9 mouse cellular contexts compared by ENCODE assay signal in the genomic region with DNA sequence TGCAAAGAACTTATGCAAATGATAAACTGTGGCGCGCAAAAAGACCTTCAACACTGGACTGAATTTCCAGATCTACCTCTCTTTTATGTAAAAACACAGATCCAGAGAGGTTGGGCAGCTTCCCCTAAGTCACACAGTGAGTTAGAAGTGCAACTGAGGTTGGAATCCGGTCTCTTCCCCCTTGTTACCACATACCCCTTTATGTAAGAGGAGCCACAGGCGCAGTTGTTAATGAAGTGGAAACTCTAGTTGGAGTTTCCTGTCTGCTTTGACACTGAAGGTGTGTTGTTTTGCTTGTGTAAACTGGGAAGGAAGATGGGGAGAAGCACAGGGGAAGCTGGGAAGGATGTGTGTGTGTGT. TPM values are rescaled to one million over a fixed set of nuclear protein-coding genes. Genes with fewer than 3 reads are reported as not detected.
DNase-seq lines count a peak whose midpoint lies in the region; ATAC-seq and TF ChIP-seq lines count a peak whose summit lies in the region.
"Had no signal": no experiment of that assay in that cellular context is flagged by ENCODE, and none has a peak within 500 bp of the region (broad histone marks: within the 10 kb centered on the region; RNA-seq: fewer than 3 reads in every experiment).

No protein-coding gene starts in this region.

- peak overlapping the region; percentile 64 for H3K27ac ChIP-seq in embryonic fibroblast, embryonic 13.5 days (ENCODE audit: insufficient read depth, low read length)
- H3K27ac ChIP-seq in limb, embryonic 14.5 days (replicated peaks; ENCODE audit: low read depth, low read length), result peak overlapping the region; percentile 81; the same call in 1 of the 2 replicates
- no peak overlapping the region for H3K27ac ChIP-seq in neural tube, embryonic 12.5 days

- no peaks in the 10 kb centered on the region for H3K36me3 ChIP-seq in limb, embryonic 14.5 days (ENCODE audit: control insufficient read depth, insufficient read depth, low read length)
- no peaks in the 10 kb centered on the region for H3K36me3 ChIP-seq in neural tube, embryonic 12.5 days

- peak overlapping the region; percentile 85 for H3K4me2 ChIP-seq in limb, embryonic 14.5 days (replicated peaks; ENCODE audit: low read depth, low read length, severe bottlenecking)
- H3K4me2 ChIP-seq in neural tube, embryonic 12.5 days (replicated peaks), result peak overlapping the region; percentile 100

- ATAC-seq in limb, embryonic 14.5 days (ENCODE audit: low FRiP score, low read depth), result no peak
- no peak for ATAC-seq in neural tube, embryonic 12.5 days (ENCODE audit: low FRiP score, low read depth)

- TF ChIP-seq CTCF in embryonic fibroblast, embryonic 13.5 days (IDR thresholded peaks at IDR 0.05; ENCODE audit: borderline replicate concordance, insufficient read depth, low read length), result no peak

- H3K9me3 ChIP-seq in limb, embryonic 14.5 days (ENCODE audit: control insufficient read depth, low read length), result no peaks in the 10 kb centered on the region
- H3K9me3 ChIP-seq in neural tube, embryonic 12.5 days, result no peaks in the 10 kb centered on the region

- peaks cover 4% of the 10 kb centered on the region; the same call in 1 of the 2 replicates for H3K4me1 ChIP-seq in embryonic fibroblast, embryonic 13.5 days (ENCODE audit: control insufficient read depth, insufficient read depth, low read length)
- H3K4me1 ChIP-seq in limb, embryonic 14.5 days (ENCODE audit: control insufficient read depth, insufficient read depth, low read length), result peaks cover 16% of the 10 kb centered on the region
- peaks cover 16% of the 10 kb centered on the region for H3K4me1 ChIP-seq in neural tube, embryonic 12.5 days

- DNase-seq in embryo, embryonic 10 days (ENCODE audit: low spot score), result peak; percentile 25
- DNase-seq in embryo, embryonic 9.5 days (ENCODE audit: extremely low spot score), result no peak
- DNase-seq in 416B (ENCODE audit: low read depth) (peak; percentile 83), MN1 (ENCODE audit: low spot score) (no peak), adipocyte (ENCODE audit: low spot score) (no peak)
- DNase-seq in limb, embryonic 14.5 days (ENCODE audit: low spot score), result no peak

- 6% methylated on average over 4 of the region's 4 CpGs for WGBS in limb, embryonic 14.5 days
- 3% methylated on average over 4 of the region's 4 CpGs for WGBS in neural tube, embryonic 12.5 days

- no peaks in the 10 kb centered on the region for H3K27me3 ChIP-seq in limb, embryonic 14.5 days (ENCODE audit: control insufficient read depth, insufficient read depth, low read length)
- peaks cover 17% of the 10 kb centered on the region for H3K27me3 ChIP-seq in neural tube, embryonic 12.5 days (replicated peaks)
- H3K27me3 ChIP-seq: Patski had no signal

- H3K4me3 ChIP-seq in embryonic fibroblast, embryonic 13.5 days (ENCODE audit: insufficient read depth, low read length), result peak overlapping the region; percentile 84
- peak overlapping the region; percentile 88 for H3K4me3 ChIP-seq in limb, embryonic 14.5 days (replicated peaks; ENCODE audit: low read length)
- H3K4me3 ChIP-seq in neural tube, embryonic 12.5 days, result peak overlapping the region; percentile 92

- peak overlapping the region; percentile 79 for H3K9ac ChIP-seq in limb, embryonic 14.5 days (ENCODE audit: low read depth, low read length, severe bottlenecking)
- peak overlapping the region; percentile 66 for H3K9ac ChIP-seq in neural tube, embryonic 12.5 days

- no peak for TF ChIP-seq POLR2A in embryonic fibroblast, embryonic 13.5 days (IDR thresholded peaks at IDR 0.05; ENCODE audit: low read depth, low read length)
- TF ChIP-seq POLR2A in limb, embryonic 14.5 days (IDR thresholded peaks at IDR 0.05; ENCODE audit: borderline replicate concordance, extremely low read depth, insufficient read depth, insufficient read length), result no peak

RNA-seq across cellular contexts. Expression of a gene that starts 1.2 kb away (rescaled TPM):
- polyA plus RNA-seq in embryonic fibroblast, embryonic 13.5 days (2011; ENCODE audit: insufficient read length, low read depth, missing spikeins), result 29.8 and 39.5 TPM in 2 replicates
- polyA plus RNA-seq in limb, embryonic 14.5 days (2012; rRNA removed), result 38.9 and 50.1 TPM in 2 replicates
- 19.4 and 19.7 TPM in 2 replicates for polyA plus RNA-seq in limb, embryonic 14.5 days (2014; fragmentation: Nextera tagmentation; extraction: Ambion mirVana)
- polyA plus RNA-seq in neural tube, embryonic 12.5 days (2016; fragmentation: Nextera tagmentation; extraction: Ambion mirVana), result 16.9 and 17.6 TPM in 2 replicates

RNA-seq across cellular contexts. Expression of a gene that starts 1.8 kb away (rescaled TPM):
- 53.2 and 54.2 TPM in 2 replicates for polyA plus RNA-seq in embryonic fibroblast, embryonic 13.5 days (2011; ENCODE audit: insufficient read length, low read depth, missing spikeins)
- 83.7 and 102 TPM in 2 replicates for polyA plus RNA-seq in limb, embryonic 14.5 days (2012; rRNA removed)
- polyA plus RNA-seq in limb, embryonic 14.5 days (2014; fragmentation: Nextera tagmentation; extraction: Ambion mirVana), result 30.0 and 36.1 TPM in 2 replicates
- 34.7 and 38.4 TPM in 2 replicates for polyA plus RNA-seq in neural tube, embryonic 12.5 days (2016; fragmentation: Nextera tagmentation; extraction: Ambion mirVana)

RNA-seq across cellular contexts. Expression of a gene that starts 49.5 kb away (rescaled TPM):
- 65.7 and 89.8 TPM in 2 replicates for polyA plus RNA-seq in embryonic fibroblast, embryonic 13.5 days (2011; ENCODE audit: insufficient read length, low read depth, missing spikeins)
- 114 and 146 TPM in 2 replicates for polyA plus RNA-seq in limb, embryonic 14.5 days (2012; rRNA removed)
- polyA plus RNA-seq in limb, embryonic 14.5 days (2014; fragmentation: Nextera tagmentation; extraction: Ambion mirVana), result 76.1 and 79.2 TPM in 2 replicates
- polyA plus RNA-seq in neural tube, embryonic 12.5 days (2016; fragmentation: Nextera tagmentation; extraction: Ambion mirVana), result 79.2 and 82.1 TPM in 2 replicates

RNA-seq across cellular contexts. Expression of a gene that starts 49.5 kb away (rescaled TPM):
- polyA plus RNA-seq in embryonic fibroblast, embryonic 13.5 days (2011; ENCODE audit: insufficient read length, low read depth, missing spikeins), result 49.8 and 50.9 TPM in 2 replicates
- polyA plus RNA-seq in limb, embryonic 14.5 days (2012; rRNA removed), result 35.9 and 40.1 TPM in 2 replicates
- 74.9 and 76.1 TPM in 2 replicates for polyA plus RNA-seq in limb, embryonic 14.5 days (2014; fragmentation: Nextera tagmentation; extraction: Ambion mirVana)
- 67.0 and 68.3 TPM in 2 replicates for polyA plus RNA-seq in neural tube, embryonic 12.5 days (2016; fragmentation: Nextera tagmentation; extraction: Ambion mirVana)

RNA-seq across cellular contexts. Expression of a gene that starts 53.0 kb away (rescaled TPM):
- polyA plus RNA-seq in embryonic fibroblast, embryonic 13.5 days (2011; ENCODE audit: insufficient read length, low read depth, missing spikeins), result not detected in 2 replicates
- polyA plus RNA-seq in limb, embryonic 14.5 days (2012; rRNA removed), result 0.58 and 0.96 TPM in 2 replicates
- polyA plus RNA-seq in limb, embryonic 14.5 days (2014; fragmentation: Nextera tagmentation; extraction: Ambion mirVana), result 0.66 and 1.5 TPM in 2 replicates
- 0.18 TPM in 1 of 2 replicates, not detected in the other for polyA plus RNA-seq in neural tube, embryonic 12.5 days (2016; fragmentation: Nextera tagmentation; extraction: Ambion mirVana)

Comparison
In these comparisons a context has a peak if more than half of its experiments do, and no peak if none do; other contexts are left out.
1. DNase-seq: peak in embryo, embryonic 10 days (single experiment) and 416B (single experiment); none in embryo, embryonic 9.5 days (single experiment), limb, embryonic 14.5 days (single experiment), MN1 (single experiment) and adipocyte (single experiment).
2. Peak in every context shown above with its lines, with median percentiles within 50 percentile points of each other: H3K4me3 ChIP-seq.